Mouse (Mus musculus): ENCODE results near the gene Erbb4. TPM values are rescaled to one million over a fixed set of nuclear protein-coding genes. Genes with fewer than 3 reads are reported as not detected.
"Not testable (repeated sequence)": the region's sequence is repeated elsewhere in the genome, so short reads cannot be mapped to it uniquely, and the experiment has no call there.

Gene Erbb4
- polyA plus RNA-seq, 1 experiment = 0.28 TPM

GRCm38 (mm10) chr1:68787409-68788015, 320.3 kb downstream of the Erbb4 start:
- H3K4me1 ChIP-seq (ENCODE audit: control insufficient read depth, insufficient read depth, low read length) = no peaks in the 10 kb centered on the region
- no peak overlapping the region for H3K4me3 ChIP-seq (ENCODE audit: control insufficient read depth, low read depth, low read length)
- H3K27ac ChIP-seq (ENCODE audit: control insufficient read depth, insufficient read depth, low read depth, low read length) = no peak overlapping the region
- no peaks in the 10 kb centered on the region for H3K36me3 ChIP-seq (ENCODE audit: control insufficient read depth, insufficient read depth, low read length)
- TF ChIP-seq POLR2A (IDR thresholded peaks at IDR 0.05; ENCODE audit: control insufficient read depth, low read depth, low read length) = no peak
- no peaks in the 10 kb centered on the region for H3K27me3 ChIP-seq (ENCODE audit: control insufficient read depth, insufficient read depth, low read length)

DNA sequence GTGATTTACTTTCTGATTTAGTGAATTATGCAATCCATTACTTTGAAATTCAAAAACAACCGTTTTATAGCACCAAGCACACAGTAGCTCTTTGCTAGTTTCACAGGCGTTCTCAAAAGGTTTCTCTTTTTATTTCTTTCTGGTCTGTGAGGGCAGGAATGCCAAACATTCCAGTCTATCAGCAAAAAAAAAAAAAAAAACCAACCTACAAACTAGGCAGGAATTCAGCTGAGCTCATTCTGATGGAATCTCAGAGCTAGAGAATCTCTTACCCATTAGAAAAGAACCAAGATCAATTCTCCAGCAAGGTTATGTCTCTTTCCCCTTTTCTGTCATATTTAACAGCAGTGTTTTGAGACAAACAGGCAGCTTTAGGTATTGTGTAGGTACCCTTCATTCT, 327.2 kb downstream of the Erbb4 start:
- Histone ChIP-seq H3K27me3 (ENCODE audit: control insufficient read depth, insufficient read depth, low read length) (no peaks in the 10 kb centered on the region), H3K27ac (ENCODE audit: control insufficient read depth, insufficient read depth, low read depth, low read length) (no peak overlapping the region), H3K36me3 (ENCODE audit: control insufficient read depth, insufficient read depth, low read length) (no peaks in the 10 kb centered on the region), H3K4me1 (ENCODE audit: control insufficient read depth, insufficient read depth, low read length) (no peaks in the 10 kb centered on the region), H3K4me3 (ENCODE audit: control insufficient read depth, low read depth, low read length) (no peak overlapping the region)
- TF ChIP-seq POLR2A (IDR thresholded peaks at IDR 0.05; ENCODE audit: control insufficient read depth, low read depth, low read length) = no peak
- no peak for TF ChIP-seq CTCF (IDR thresholded peaks at IDR 0.05; ENCODE audit: control insufficient read depth, insufficient read depth, insufficient replicate concordance, low read depth, low read length)

GRCm38 (mm10) chr1:68780032-68780431, 327.8 kb downstream of the Erbb4 start:
- TF ChIP-seq CTCF (IDR thresholded peaks at IDR 0.05; ENCODE audit: control insufficient read depth, insufficient read depth, insufficient replicate concordance, low read depth, low read length) (no peak), POLR2A (IDR thresholded peaks at IDR 0.05; ENCODE audit: control insufficient read depth, low read depth, low read length) (no peak)
- Histone ChIP-seq H3K27ac (ENCODE audit: control insufficient read depth, insufficient read depth, low read depth, low read length) (no peak overlapping the region), H3K36me3 (ENCODE audit: control insufficient read depth, insufficient read depth, low read length) (no peaks in the 10 kb centered on the region), H3K27me3 (ENCODE audit: control insufficient read depth, insufficient read depth, low read length) (no peaks in the 10 kb centered on the region), H3K4me3 (ENCODE audit: control insufficient read depth, low read depth, low read length) (no peak overlapping the region), H3K4me1 (ENCODE audit: control insufficient read depth, insufficient read depth, low read length) (no peaks in the 10 kb centered on the region)

DNA sequence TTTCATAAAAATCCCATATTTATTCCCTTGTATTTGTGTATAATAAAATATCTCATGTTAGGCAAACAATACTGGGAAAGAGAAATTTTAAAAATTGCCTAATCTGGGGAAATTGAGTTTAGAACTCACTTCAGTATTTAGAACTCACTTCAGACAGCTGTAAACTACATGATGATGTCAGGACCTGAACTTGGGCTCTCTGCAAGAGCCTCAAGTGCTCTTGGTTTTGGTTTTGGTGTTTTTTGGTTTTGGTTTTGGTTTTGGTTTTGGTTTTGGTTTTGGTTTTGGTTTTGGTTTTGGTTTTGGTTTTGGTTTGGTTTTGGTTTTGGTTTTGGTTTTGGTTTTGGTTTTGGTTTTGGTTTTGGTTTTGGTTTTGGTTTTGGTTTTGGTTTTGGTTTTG, 341.8 kb downstream of the Erbb4 start:
- not testable (repeated sequence) for H3K36me3 ChIP-seq (ENCODE audit: control insufficient read depth, insufficient read depth, low read length); H3K4me3 ChIP-seq (ENCODE audit: control insufficient read depth, low read depth, low read length); H3K27me3 ChIP-seq (ENCODE audit: control insufficient read depth, insufficient read depth, low read length); H3K4me1 ChIP-seq (ENCODE audit: control insufficient read depth, insufficient read depth, low read length); H3K27ac ChIP-seq (ENCODE audit: control insufficient read depth, insufficient read depth, low read depth, low read length)

DNA sequence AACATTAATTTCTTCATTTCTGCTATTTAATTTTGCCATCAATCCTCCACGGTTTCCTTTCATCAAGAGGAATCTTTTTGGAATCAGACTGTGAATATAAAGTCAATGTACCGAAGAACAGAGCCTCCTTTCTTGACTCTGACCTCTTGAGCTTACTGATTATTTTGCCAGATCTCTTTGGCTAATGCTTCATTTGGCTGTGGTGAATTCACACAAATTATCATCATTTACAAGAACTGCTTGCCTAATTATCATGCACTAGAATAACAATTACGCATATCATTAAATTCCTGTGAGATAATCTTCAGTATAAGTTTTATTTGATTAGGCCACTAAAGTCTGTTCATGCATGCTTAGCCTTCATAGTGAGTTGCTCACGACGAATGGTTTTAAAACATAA, 345.4 kb downstream of the Erbb4 start:
- H3K27ac ChIP-seq (ENCODE audit: control insufficient read depth, insufficient read depth, low read depth, low read length) = no peak overlapping the region
- H3K4me3 ChIP-seq (ENCODE audit: control insufficient read depth, low read depth, low read length) = no peak overlapping the region
- no peaks in the 10 kb centered on the region for H3K4me1 ChIP-seq (ENCODE audit: control insufficient read depth, insufficient read depth, low read length)
- TF ChIP-seq CTCF (IDR thresholded peaks at IDR 0.05; ENCODE audit: control insufficient read depth, insufficient read depth, insufficient replicate concordance, low read depth, low read length) = no peak
- no peak for TF ChIP-seq POLR2A (IDR thresholded peaks at IDR 0.05; ENCODE audit: control insufficient read depth, low read depth, low read length)
- H3K36me3 ChIP-seq (ENCODE audit: control insufficient read depth, insufficient read depth, low read length) = no peaks in the 10 kb centered on the region
- no peaks in the 10 kb centered on the region for H3K27me3 ChIP-seq (ENCODE audit: control insufficient read depth, insufficient read depth, low read length)

DNA sequence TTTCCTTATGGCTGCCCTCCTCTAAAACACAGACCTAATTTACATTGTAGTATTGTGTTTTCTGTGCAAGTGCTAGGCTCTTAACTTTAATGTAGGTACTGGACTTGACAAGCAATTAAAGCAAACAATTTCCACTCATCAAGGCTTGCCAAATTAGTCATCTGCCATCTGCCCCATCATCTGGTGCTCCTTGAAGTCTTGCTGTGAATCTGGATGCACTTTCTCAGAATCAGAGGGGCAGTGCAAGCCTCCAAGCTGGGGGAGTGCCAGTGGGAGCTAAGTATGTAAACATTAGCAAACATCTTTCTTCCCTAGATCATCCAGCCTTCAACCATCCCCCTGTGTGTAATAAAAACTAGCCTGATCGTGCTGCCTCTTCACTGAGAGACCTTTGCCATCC, 358.9 kb downstream of the Erbb4 start:
- H3K4me3 ChIP-seq (ENCODE audit: control insufficient read depth, low read depth, low read length) = no peak overlapping the region
- H3K4me1 ChIP-seq (ENCODE audit: control insufficient read depth, insufficient read depth, low read length) = no peaks in the 10 kb centered on the region
- TF ChIP-seq POLR2A (IDR thresholded peaks at IDR 0.05; ENCODE audit: control insufficient read depth, low read depth, low read length) (no peak), CTCF (IDR thresholded peaks at IDR 0.05; ENCODE audit: control insufficient read depth, insufficient read depth, insufficient replicate concordance, low read depth, low read length) (no peak)
- no peaks in the 10 kb centered on the region for H3K27me3 ChIP-seq (ENCODE audit: control insufficient read depth, insufficient read depth, low read length)
- H3K36me3 ChIP-seq (ENCODE audit: control insufficient read depth, insufficient read depth, low read length) = no peaks in the 10 kb centered on the region
- H3K27ac ChIP-seq (ENCODE audit: control insufficient read depth, insufficient read depth, low read depth, low read length) = no peak overlapping the region

GRCm38 (mm10) chr1:68681478-68681877, 426.4 kb downstream of the Erbb4 start:
- no peaks in the 10 kb centered on the region for H3K4me1 ChIP-seq (ENCODE audit: control insufficient read depth, insufficient read depth, low read length)
- H3K27ac ChIP-seq (ENCODE audit: control insufficient read depth, insufficient read depth, low read depth, low read length) = no peak overlapping the region
- TF ChIP-seq POLR2A (IDR thresholded peaks at IDR 0.05; ENCODE audit: control insufficient read depth, low read depth, low read length) (no peak), CTCF (IDR thresholded peaks at IDR 0.05; ENCODE audit: control insufficient read depth, insufficient read depth, insufficient replicate concordance, low read depth, low read length) (no peak)

DNA sequence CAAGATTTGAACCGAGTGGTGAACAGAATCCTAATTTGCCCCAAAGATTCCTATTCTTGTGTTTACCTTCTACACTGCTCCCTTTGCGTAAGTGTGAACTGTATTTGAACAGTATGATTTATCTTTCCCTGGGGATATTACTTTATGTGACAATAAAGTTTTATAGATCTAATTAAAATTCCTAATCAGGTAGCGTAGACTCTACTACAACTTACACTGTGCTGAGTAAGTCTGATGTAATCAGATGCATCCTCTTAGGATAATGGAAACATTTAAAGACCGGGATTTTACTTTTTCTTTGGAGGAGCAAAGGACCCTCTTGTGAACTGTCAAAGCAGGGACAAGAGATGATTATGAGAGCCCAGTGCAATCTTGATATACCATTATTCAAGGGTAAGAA, 433.2 kb downstream of the Erbb4 start:
- TF ChIP-seq CTCF (IDR thresholded peaks at IDR 0.05; ENCODE audit: control insufficient read depth, insufficient read depth, insufficient replicate concordance, low read depth, low read length) (no peak), POLR2A (IDR thresholded peaks at IDR 0.05; ENCODE audit: control insufficient read depth, low read depth, low read length) (no peak)
- no peaks in the 10 kb centered on the region for H3K36me3 ChIP-seq (ENCODE audit: control insufficient read depth, insufficient read depth, low read length)
- no peaks in the 10 kb centered on the region for H3K27me3 ChIP-seq (ENCODE audit: control insufficient read depth, insufficient read depth, low read length)
- H3K4me1 ChIP-seq (ENCODE audit: control insufficient read depth, insufficient read depth, low read length) = no peaks in the 10 kb centered on the region
- H3K4me3 ChIP-seq (ENCODE audit: control insufficient read depth, low read depth, low read length) = no peak overlapping the region
- no peak overlapping the region for H3K27ac ChIP-seq (ENCODE audit: control insufficient read depth, insufficient read depth, low read depth, low read length)

More at GRCm38 (mm10) chr1:68681478-68681877, 426.4 kb downstream of the Erbb4 start:
- Histone ChIP-seq H3K27me3 (ENCODE audit: control insufficient read depth, insufficient read depth, low read length) (no peaks in the 10 kb centered on the region), H3K4me3 (ENCODE audit: control insufficient read depth, low read depth, low read length) (no peak overlapping the region), H3K36me3 (ENCODE audit: control insufficient read depth, insufficient read depth, low read length) (no peaks in the 10 kb centered on the region)
